ENCODE assay signal across 10 mouse cellular contexts in genomic region chr4:106972461-106973384, GRCm38 (mm10).
A peak's percentile ranks its signal among the peaks of the same experiment; 100 is the strongest.
DNase-seq lines count a peak whose midpoint lies in the region; ATAC-seq and TF ChIP-seq lines count a peak whose summit lies in the region.
"Had no signal": no experiment of that assay in that cellular context is flagged by ENCODE, and none has a peak within 500 bp of the region (broad histone marks: within the 10 kb centered on the region; RNA-seq: fewer than 3 reads in every experiment).

No protein-coding gene starts in this region.

- no peaks in the 10 kb centered on the region for H3K9me3 ChIP-seq in kidney, postnatal 0 days (replicated peaks; ENCODE audit: low read length)
- no peaks in the 10 kb centered on the region for H3K9me3 ChIP-seq in limb, embryonic 10.5 days (replicated peaks)

- no peak overlapping the region for H3K4me2 ChIP-seq in kidney, postnatal 0 days (ENCODE audit: low read length)

- peak overlapping the region; percentile 6; the same call in 1 of the 2 replicates for H3K27ac ChIP-seq in kidney, postnatal 0 days
- H3K27ac ChIP-seq in limb, embryonic 10.5 days: 0 out of 2 replicates have a peak overlapping the region, but pooled peaks have one; percentile 10

- H3K4me1 ChIP-seq in kidney, postnatal 0 days (replicated peaks; ENCODE audit: insufficient read depth, low read length): peaks cover 27% of the 10 kb centered on the region
- peaks cover 93% of the 10 kb centered on the region for H3K4me1 ChIP-seq in limb, embryonic 10.5 days

- no peak overlapping the region for H3K9ac ChIP-seq in kidney, postnatal 0 days (ENCODE audit: low read depth, low read length)

- H3K4me3 ChIP-seq in kidney, postnatal 0 days (replicated peaks; ENCODE audit: low read depth, low read length): no peak overlapping the region
- no peak overlapping the region for H3K4me3 ChIP-seq in limb, embryonic 10.5 days

- TF ChIP-seq CTCF in kidney, postnatal 0 days (IDR thresholded peaks at IDR 0.05; ENCODE audit: low read depth): no peak

- WGBS in kidney, postnatal 0 days: 40% methylated on average over 15 of the region's 15 CpGs
- 74% methylated on average over 15 of the region's 15 CpGs for WGBS in limb, embryonic 10.5 days

- H3K36me3 ChIP-seq in kidney, postnatal 0 days (ENCODE audit: insufficient read depth, low read length): no peaks in the 10 kb centered on the region
- H3K36me3 ChIP-seq in limb, embryonic 10.5 days: peaks cover 67% of the 10 kb centered on the region

- peak; percentile 60 for DNase-seq in kidney, postnatal 0 days (ENCODE audit: low spot score)
- no peak for DNase-seq in kidney, postnatal 10 days
- peak; percentile 83 to 89 for DNase-seq in cerebellum, adult 18-20 months
- DNase-seq in cerebellum, postnatal 36 days: peak; percentile 80 to 82
- no peak for DNase-seq in limb, embryonic 10.5 days (ENCODE audit: low spot score)
- no peak for DNase-seq in lung, postnatal 36 days
- DNase-seq: kidney, postnatal 14 days had no signal

- no peaks in the 10 kb centered on the region for H3K27me3 ChIP-seq in kidney, postnatal 0 days (ENCODE audit: insufficient read depth, low read length)
- H3K27me3 ChIP-seq in limb, embryonic 10.5 days (ENCODE audit: low read depth, poor library complexity, severe bottlenecking): no peaks in the 10 kb centered on the region

- peak; percentile 44; the same call in 1 of the 2 replicates for ATAC-seq in kidney, postnatal 0 days (replicated peaks; ENCODE audit: low FRiP score, low read depth)
- no peak for ATAC-seq in inflammation-experienced regulatory T-cells, adult 6 months
- ATAC-seq in monocyte, adult 5-6 weeks (replicated peaks; ENCODE audit: insufficient number of reproducible peaks, low FRiP score, low TSS enrichment, poor library complexity, severe bottlenecking): no peak
- ATAC-seq: lung, postnatal 0 days had no signal

Comparison
In these comparisons a context has a peak if more than half of its experiments do, and no peak if none do; other contexts are left out.
1. DNase-seq: peak in kidney, postnatal 0 days (single experiment), cerebellum, adult 18-20 months (2 of 2) and cerebellum, postnatal 36 days (2 of 2); none in kidney, postnatal 10 days (single experiment), limb, embryonic 10.5 days (single experiment) and lung, postnatal 36 days (single experiment).